Mouse (Mus musculus) MEL (cell line): ENCODE data around the gene Olfr62. TPM values are rescaled to one million over a fixed set of nuclear protein-coding genes. Genes with fewer than 3 reads are reported as not detected.

ENCODE experiments used
- DNase-seq: peaks from one replicate; pipeline ENCODE4 v3.0.0; 2011; ENCODE audit warnings: low read depth, low spot score
- H3K27ac ChIP-seq: 2 replicates; pipeline ENCODE4 v1.5.1; 2012; ENCODE audit warnings: low read depth, mild to moderate bottlenecking, control low read depth, low read length, moderate library complexity; ENCODE audit not compliant: control insufficient read depth
- H3K27me3 ChIP-seq, 2 experiments: fragments of 150-350 bp in 1 of 2; sonication (generic) in 1 of 2; 2 replicates each; pipeline ENCODE4 v1.6.1; 2012; ENCODE audit warnings: low read length in 2 of 2, mild to moderate bottlenecking in 2 of 2, improper control_type of control experiment in 1 of 2, moderate library complexity in 1 of 2; ENCODE audit not compliant: insufficient read depth in 2 of 2, control insufficient read depth in 1 of 2
- H3K36me3 ChIP-seq, 2 experiments: 2 replicates each; pipeline ENCODE4 v1.6.1; 2012 to 2014; ENCODE audit warnings: low read length in 2 of 2, improper control_type of control experiment in 1 of 2, inconsistent platforms in 1 of 2, mild to moderate bottlenecking in 1 of 2; ENCODE audit not compliant: insufficient read depth in 2 of 2, control insufficient read depth in 1 of 2
- H3K4me1 ChIP-seq, 2 experiments: fragments of 150-350 bp in 1 of 2; sonication (generic) in 1 of 2; 2 replicates each; pipeline ENCODE4 v1.6.1; 2012; ENCODE audit warnings: low read length in 2 of 2, improper control_type of control experiment in 1 of 2, mild to moderate bottlenecking in 1 of 2; ENCODE audit not compliant: insufficient read depth in 2 of 2, control insufficient read depth in 1 of 2
- H3K4me3 ChIP-seq, 2 experiments: fragments of 150-350 bp in 1 of 2; sonication (generic) in 1 of 2; 2 replicates each; pipeline ENCODE4 v1.5.1; 2012; ENCODE audit warnings: low read depth in 2 of 2, low read length in 2 of 2, mild to moderate bottlenecking in 2 of 2, moderate library complexity in 2 of 2, control low read depth in 1 of 2, improper control_type of control experiment in 1 of 2; ENCODE audit not compliant: control insufficient read depth in 1 of 2, insufficient read depth in 1 of 2
- H3K79me2 ChIP-seq: 2 replicates; pipeline ENCODE4 v1.6.1; 2012; ENCODE audit warnings: mild to moderate bottlenecking, low read length, moderate library complexity; ENCODE audit not compliant: control insufficient read depth, poor library complexity, insufficient read depth
- H3K9ac ChIP-seq: 2 replicates; pipeline ENCODE4 v1.6.1; 2012; ENCODE audit warnings: low read depth, mild to moderate bottlenecking, control low read depth, low read length, moderate library complexity; ENCODE audit not compliant: control insufficient read depth, poor library complexity, severe bottlenecking
- H3K9me3 ChIP-seq: fragments of 150-350 bp; sonication (generic); replicated peaks from 2 replicates; pipeline ENCODE4 v1.6.1; 2012; ENCODE audit warnings: mild to moderate bottlenecking, low read length, improper control_type of control experiment, moderate library complexity; ENCODE audit not compliant: insufficient read depth
- ELF1 ChIP-seq: IDR thresholded peaks from 2 replicates; pipeline ENCODE4 v1.6.1; 2014; ENCODE audit warnings: low read depth, mild to moderate bottlenecking, inconsistent platforms, low read length, improper control_type of control experiment, moderate library complexity
- ETS1 ChIP-seq: IDR thresholded peaks from 2 replicates; pipeline ENCODE4 v1.6.1; 2012; ENCODE audit warnings: low read depth, mild to moderate bottlenecking, inconsistent platforms, low read length, improper control_type of control experiment, moderate library complexity
- GABPA ChIP-seq: IDR thresholded peaks from 2 replicates; pipeline ENCODE4 v1.6.1; 2012; ENCODE audit warnings: low read depth, mild to moderate bottlenecking, inconsistent platforms, low read length, improper control_type of control experiment, moderate library complexity
- HCFC1 ChIP-seq: IDR thresholded peaks from 2 replicates; pipeline ENCODE4 v1.6.1; 2012; ENCODE audit warnings: low read depth, mild to moderate bottlenecking, inconsistent platforms, low read length, improper control_type of control experiment, moderate library complexity
- KAT2A ChIP-seq: conservative IDR thresholded peaks from 2 replicates; pipeline ENCODE4 v1.6.1; 2012; ENCODE audit warnings: low read depth, low read length, improper control_type of control experiment, inconsistent platforms
- MAX ChIP-seq: IDR thresholded peaks from 2 replicates; pipeline ENCODE4 v1.6.1; 2011; ENCODE audit warnings: low read length, improper control_type of control experiment
- MEF2A ChIP-seq: IDR thresholded peaks from 2 replicates; pipeline ENCODE4 v1.6.1; 2014; ENCODE audit warnings: low read depth, mild to moderate bottlenecking, inconsistent platforms, low read length, improper control_type of control experiment; ENCODE audit not compliant: poor library complexity, insufficient replicate concordance, severe bottlenecking; ENCODE audit errors: extremely low read depth
- MXI1 ChIP-seq: IDR thresholded peaks from 2 replicates; pipeline ENCODE4 v1.6.1; 2011; ENCODE audit warnings: mild to moderate bottlenecking, low read depth, low read length, improper control_type of control experiment
- NRF1 ChIP-seq: IDR thresholded peaks from 2 replicates; pipeline ENCODE4 v1.6.1; 2014; ENCODE audit warnings: low read depth, mild to moderate bottlenecking, inconsistent platforms, low read length, improper control_type of control experiment, moderate library complexity; ENCODE audit not compliant: poor library complexity, insufficient read depth, severe bottlenecking
- POLR2AphosphoS2 ChIP-seq: IDR thresholded peaks from 2 replicates; pipeline ENCODE4 v1.6.1; 2011; ENCODE audit warnings: low read length, improper control_type of control experiment
- TCF12 ChIP-seq: IDR thresholded peaks from 2 replicates; pipeline ENCODE4 v1.6.1; 2014; ENCODE audit warnings: low read depth, mild to moderate bottlenecking, inconsistent platforms, low read length, improper control_type of control experiment, moderate library complexity
- USF1 ChIP-seq: IDR thresholded peaks from 2 replicates; pipeline ENCODE4 v1.6.1; 2014; ENCODE audit warnings: low read depth, mild to moderate bottlenecking, inconsistent platforms, low read length, improper control_type of control experiment, moderate library complexity
- ZKSCAN1 ChIP-seq: IDR thresholded peaks from 2 replicates; pipeline ENCODE4 v1.6.1; 2012; ENCODE audit warnings: low read depth, mild to moderate bottlenecking, inconsistent platforms, low read length, improper control_type of control experiment, moderate library complexity
- ZNF384 ChIP-seq: IDR thresholded peaks from 2 replicates; pipeline ENCODE4 v1.6.1; 2012; ENCODE audit warnings: low read depth, mild to moderate bottlenecking, inconsistent platforms, low read length, improper control_type of control experiment
- polyA plus RNA-seq, 2 experiments: library from polyadenylated mRNA; stranded (reverse) in 1 of 2; unstranded in 1 of 2; fragments of >175 nt in 1 of 2; fragments of >200 nt in 1 of 2; gene quantifications; 2 replicates each; pipeline versions ENCODE4 v1.2.1 to v1.2.4; 2012; ENCODE audit warnings: low replicate concordance in 2 of 2, low read depth in 1 of 2; ENCODE audit not compliant: insufficient read length in 2 of 2, insufficient read depth in 1 of 2, missing spikeins in 1 of 2
- total RNA-seq: library from RNA; depleted of rRNA; stranded (reverse); fragments of 300-350 nt; gene quantifications from 2 replicates; pipeline ENCODE4 v1.2.3, GENCODE M21; 2012

Olfr62 gene
- total and polyA plus RNA-seq, 3 experiments: not detected

DNA sequence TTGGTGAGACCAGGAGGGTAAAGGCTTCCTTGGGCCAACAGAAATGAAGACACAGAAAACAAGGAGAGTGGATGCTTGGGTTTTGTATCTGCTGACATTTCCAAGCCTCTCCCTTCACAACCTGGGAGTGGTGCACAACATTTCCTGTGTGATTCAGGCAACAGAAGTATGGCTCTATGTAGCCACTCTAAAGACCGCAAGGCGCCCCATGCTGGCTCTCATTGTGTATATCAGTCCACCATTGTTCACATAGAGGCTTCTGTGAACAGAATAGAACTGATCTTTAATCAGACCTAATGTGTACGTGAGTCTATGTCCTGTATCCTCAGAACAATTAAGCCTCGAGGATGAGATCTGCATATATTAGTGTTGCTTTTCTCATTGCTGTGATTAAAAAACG is 28.5 kb upstream of the Olfr62 start:
- Histone ChIP-seq H3K79me2 (no peaks in the 10 kb centered on the region), H3K4me3 (no peak overlapping the region), H3K27me3 (no peaks in the 10 kb centered on the region), H3K4me1 (no peaks in the 10 kb centered on the region), H3K27ac (no peak overlapping the region), H3K36me3 (peaks cover 0 to 6% of the 10 kb centered on the region in 2 experiments; a peak in 2 of 4 replicates), H3K9me3 (no peaks in the 10 kb centered on the region), H3K9ac (no peak overlapping the region)
- TF ChIP-seq KAT2A (no peak), GABPA (no peak), ELF1 (no peak)
- DNase-seq: no peak

DNA sequence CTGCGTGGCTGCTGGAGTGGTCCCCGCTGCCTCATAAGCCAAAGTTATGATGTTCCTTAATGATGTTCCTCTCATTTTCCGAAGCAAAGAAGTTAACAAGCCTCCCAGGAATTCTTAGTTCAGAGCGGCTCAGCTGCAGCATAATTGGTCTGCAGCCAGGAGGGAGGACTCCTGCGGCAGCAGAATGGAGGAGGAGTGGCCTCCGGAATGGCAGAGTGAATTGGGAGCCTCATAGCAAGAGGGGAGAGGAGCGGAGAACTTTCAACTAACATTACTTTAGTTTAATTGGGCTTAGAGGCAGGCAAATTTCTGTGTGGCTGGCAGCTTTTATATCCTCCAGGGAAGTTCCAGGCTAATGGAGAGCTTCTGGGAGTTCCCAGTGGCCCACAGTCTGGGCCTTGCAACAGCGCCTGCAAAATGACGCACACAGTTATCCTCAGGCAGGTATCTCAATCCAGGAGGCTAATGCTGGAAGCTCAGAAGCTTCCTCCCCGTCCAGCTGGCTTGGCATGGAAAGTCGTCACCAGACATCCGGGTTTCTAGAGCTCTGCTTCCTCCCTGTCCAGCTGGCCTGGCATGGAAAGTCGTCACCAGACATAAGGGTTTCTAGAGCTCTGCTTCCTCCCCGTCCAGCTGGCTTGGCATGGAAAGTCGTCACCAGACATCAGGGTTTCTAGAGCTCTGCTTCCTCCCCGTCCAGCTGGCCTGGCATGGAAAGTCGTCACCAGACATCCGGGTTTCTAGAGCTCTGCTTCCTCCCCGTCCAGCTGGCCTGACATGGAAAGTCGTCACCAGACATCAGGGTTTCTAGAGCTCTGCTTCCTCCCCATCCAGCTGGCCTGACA is 16.2 kb upstream of the Olfr62 start:
- TF ChIP-seq ZKSCAN1 (no peak), ETS1 (no peak), MAX (no peak), KAT2A (no peak), MXI1 (no peak), POLR2AphosphoS2 (no peak), ZNF384 (no peak), USF1 (no peak), HCFC1 (no peak), ELF1 (no peak), MEF2A (no peak), TCF12 (no peak), NRF1 (no peak)

More for the DNA sequence above, 16.2 kb upstream of the Olfr62 start:
- Histone ChIP-seq H3K4me1 (no peaks in the 10 kb centered on the region), H3K4me3 (no peak overlapping the region), H3K9ac (no peak overlapping the region), H3K27ac (no peak overlapping the region), H3K79me2 (no peaks in the 10 kb centered on the region), H3K9me3 (no peaks in the 10 kb centered on the region), H3K27me3 (no peaks in the 10 kb centered on the region; a peak in 1 of 4 replicates), H3K36me3 (no peaks in the 10 kb centered on the region)
- no peak for DNase-seq
